Mouse (Mus musculus) fat pad, adult 2 months (tissue): ENCODE measurements around the gene Meis1.

Source experiments
- DNase-seq: peaks from one replicate; pipeline ENCODE4 v3.0.0-alpha.2; 2011; ENCODE audit warnings: low read depth, low spot score; ENCODE audit errors: extremely low read depth

Gene Meis1

DNA sequence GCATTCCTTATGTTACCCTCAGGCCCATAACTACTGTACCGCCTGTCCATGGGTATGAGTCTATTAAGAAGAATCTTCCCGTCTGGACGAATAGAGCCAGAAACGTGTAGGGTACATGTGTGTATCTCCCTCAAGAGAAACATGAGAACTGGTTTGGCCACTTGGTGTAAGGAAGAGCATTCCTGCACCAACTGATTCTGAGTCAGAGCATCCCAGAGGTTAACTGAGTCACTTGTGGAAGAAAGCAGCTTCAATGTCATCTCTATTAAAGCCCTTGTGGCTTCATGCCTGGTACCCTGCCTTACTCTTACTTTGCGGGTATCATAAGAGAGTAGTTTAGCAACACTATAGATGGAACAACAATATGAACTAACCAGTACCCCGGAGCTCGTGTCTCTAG, 64.9 kb downstream of the Meis1 start:
- DNase-seq = no peak

DNA sequence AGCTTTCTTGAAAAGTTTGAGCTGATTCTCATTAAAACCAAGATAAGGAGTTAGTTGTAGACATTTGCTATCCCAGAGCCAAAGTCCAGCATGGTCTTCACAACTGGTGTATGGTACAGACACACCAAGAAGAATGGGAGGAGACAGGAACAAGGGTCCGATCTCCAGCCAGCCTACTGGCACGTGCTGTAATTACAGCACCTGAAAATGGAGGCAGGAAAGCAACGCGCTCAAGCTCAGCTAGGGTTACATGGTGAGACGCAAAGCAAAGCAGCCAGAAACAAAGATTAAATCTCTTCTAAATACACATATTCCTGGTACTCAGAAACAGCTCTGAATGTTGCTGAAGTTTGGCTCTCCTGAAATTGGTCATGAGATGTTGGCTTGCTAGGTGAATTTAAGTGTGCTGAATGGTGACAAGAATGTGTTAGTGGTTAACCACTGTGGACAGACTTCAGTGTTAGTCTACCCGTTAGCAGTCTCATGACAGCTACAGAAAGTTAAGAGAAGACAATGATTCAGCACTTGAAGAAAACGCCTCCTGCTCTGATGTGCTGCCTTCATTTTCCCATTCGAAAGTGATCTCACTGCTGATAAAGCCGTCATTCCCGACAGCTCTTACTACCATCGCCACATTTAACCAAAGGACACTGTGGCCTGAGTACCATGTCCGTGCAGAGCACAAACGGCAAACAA, 70.0 kb downstream of the Meis1 start:
- DNase-seq = no peak

DNA sequence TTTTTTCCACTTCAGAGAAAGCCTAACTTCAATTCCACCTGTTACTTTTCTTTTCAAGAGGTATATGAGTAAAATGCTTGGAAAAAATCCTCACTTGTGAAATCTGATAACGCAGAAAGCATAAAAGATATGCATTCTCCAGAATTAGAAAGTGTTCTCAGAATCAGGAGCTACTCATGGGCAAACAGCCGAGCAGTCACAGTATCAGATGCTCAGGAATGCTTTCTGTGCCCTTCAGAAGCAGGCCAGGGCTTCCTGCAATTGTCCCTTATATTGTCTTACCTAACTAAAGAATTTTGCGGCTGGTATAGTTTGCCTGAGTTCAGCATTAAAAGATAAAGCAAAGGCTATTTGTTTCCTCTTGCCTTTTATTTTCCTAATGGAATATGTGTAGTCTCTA, 71.4 kb downstream of the Meis1 start:
- DNase-seq = no peak

DNA sequence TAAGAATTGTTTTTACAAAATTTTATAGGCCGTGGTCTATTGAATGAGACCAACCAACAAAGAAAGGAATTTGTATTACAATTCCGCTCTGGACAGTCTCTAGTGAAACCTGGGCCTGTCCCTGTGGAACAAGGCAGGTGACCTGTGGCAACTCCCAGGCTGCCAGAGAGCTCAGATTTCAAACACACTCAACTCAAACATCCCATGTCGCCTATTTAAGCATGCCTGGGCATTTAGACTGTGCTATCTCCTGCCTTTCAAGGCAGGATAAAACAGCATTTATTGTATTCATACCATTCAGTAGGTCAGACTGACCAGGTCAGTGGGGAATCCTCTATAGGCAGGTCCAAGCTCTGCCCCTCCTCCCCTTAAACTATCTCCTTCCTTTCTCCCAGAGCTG, 73.0 kb downstream of the Meis1 start:
- DNase-seq = no peak

DNA sequence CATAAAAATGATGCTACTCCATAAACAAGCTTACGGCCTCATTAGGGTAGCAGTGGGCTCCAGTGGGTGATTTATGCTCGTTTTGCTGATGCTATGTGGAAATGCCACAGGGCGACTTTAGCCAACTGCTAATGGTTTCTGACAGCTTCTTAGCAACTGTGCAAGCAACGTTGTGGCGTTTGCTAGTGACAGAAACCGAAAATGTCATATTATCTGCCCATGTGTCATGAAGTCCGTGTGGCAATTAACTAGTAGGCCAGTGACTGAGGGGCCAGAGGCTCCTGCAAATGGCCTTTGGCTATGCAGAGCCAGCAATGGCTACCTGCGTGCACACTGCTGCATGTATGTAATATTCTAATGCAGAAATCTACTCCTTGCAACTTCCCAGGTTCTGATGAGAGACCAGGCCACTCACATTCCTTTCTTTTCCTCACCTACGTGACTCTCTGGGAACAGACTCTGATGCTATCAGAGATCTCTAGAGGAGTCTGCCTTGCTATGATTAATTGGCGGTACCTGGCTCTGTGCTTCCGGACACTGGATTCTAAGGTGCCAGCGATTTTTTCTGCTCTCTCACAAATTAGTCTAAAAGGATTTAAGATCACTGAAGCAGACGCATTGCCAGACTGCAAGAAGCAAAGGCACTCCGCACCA, 73.7 kb downstream of the Meis1 start:
- DNase-seq = no peak

DNA sequence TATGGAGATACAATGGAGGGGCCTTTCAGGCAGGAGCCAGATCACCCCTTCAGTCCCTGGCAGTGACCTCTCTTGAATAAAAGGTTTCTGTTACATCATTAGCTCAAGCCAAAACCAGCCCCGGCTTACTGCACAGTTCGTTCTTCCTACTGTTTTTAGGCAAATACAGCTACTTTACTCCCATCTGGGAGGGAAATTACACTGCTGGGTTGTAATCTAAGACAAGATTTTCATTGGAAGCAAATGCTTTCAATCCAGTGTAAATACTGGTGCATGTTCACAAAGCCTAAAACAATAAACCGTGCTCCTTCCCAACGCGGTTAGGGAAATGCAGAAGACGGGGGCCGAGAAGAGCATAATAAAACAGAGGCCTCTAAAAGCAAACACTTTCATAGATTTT, 74.6 kb downstream of the Meis1 start:
- no peak for DNase-seq

DNA sequence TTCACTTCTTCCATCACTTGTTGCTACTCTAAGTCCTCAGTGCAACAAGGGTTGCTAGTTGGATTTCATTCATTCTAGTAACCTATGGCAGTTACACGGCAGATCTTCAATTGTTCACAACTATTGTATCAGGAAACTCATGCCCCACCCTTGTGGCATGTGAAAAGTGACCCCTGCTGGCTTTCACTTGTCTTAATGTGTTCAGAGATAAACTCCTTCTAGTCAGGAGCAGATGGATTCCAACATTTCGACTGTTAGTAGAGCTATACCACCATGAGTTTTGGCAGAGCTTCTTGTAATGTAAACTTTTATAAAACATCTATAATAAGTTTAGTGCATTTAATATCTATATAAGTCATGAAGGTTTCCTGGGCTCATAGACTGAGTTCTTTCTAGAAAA, 75.8 kb downstream of the Meis1 start:
- no peak for DNase-seq

DNA sequence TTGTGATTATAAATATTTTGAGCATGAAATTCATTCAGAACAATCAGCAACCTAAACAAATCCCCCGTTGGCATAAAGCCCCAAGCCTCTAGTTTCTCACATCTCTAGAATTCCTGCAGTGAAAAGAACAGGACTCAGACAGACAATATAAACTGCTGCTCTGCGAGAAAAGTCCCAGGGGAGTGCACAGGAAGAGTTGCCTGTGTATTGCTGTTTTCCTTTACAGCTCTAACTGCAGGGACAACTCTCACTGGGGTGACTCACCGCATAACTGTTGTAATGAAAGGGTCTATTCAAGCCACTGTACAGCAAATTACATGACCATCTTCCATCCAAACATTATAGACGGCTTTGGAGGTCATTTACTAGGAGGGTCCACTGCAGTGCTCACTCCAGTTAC, 77.9 kb downstream of the Meis1 start:
- no peak for DNase-seq

DNA sequence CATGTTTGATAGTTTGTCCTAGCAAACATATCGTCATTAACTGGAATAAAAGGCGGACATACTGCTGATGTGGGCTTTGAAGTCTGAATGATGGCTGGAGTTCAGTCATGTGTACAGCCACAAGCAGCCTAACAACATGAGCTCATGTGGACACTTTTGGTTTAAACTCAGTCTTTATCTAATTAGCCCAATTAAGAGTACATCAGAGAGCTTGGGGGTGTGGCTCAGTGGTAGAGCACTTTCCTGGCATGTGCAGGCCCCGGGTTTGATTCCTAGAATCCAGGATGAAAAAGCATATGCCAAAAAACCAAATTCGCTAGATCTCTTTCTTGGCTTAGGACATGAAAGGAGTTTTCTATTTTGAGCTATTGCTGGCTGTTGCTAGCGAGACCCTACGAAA, 83.9 kb downstream of the Meis1 start:
- DNase-seq = no peak

DNA sequence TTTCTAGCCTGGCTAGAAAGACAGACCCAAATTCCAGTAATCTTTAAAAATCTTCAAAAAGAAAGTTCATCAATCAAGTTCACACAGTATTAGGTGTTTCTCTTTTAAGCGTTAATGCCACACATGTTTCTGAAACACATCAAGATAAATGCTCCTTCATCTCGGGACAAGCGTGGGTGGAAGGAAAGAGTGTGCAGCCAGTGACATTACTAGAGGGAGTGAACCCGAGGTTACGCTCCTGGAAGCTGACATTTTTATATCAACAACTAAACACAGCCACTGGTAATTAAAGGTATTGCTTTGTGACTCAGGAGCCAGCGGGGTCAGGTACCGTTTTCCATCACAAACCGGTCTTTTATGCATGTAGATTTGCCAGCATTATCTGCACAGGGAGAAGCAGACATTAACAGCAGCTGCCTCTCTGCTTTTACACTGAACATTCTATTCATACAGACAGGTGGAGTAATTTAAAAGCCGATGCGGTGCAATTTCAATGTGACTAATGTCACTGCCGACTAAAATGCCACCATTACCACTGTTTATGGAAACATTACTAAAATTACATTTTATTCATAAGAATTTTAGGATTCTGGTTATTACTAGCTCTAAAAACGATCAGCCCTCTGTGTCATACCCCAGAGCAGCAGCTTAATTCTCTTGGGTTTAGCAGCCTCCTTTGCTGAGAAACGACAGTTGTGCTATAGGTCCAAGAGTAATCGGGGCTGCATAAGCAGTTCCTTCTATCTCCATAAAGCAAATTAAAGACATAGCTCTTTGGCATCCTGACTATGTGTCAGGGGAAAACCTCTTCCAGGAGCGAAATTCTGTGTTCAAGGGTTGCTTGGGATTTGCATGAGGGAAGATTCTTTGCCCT, 87.5 kb downstream of the Meis1 start:
- no peak for DNase-seq

DNA sequence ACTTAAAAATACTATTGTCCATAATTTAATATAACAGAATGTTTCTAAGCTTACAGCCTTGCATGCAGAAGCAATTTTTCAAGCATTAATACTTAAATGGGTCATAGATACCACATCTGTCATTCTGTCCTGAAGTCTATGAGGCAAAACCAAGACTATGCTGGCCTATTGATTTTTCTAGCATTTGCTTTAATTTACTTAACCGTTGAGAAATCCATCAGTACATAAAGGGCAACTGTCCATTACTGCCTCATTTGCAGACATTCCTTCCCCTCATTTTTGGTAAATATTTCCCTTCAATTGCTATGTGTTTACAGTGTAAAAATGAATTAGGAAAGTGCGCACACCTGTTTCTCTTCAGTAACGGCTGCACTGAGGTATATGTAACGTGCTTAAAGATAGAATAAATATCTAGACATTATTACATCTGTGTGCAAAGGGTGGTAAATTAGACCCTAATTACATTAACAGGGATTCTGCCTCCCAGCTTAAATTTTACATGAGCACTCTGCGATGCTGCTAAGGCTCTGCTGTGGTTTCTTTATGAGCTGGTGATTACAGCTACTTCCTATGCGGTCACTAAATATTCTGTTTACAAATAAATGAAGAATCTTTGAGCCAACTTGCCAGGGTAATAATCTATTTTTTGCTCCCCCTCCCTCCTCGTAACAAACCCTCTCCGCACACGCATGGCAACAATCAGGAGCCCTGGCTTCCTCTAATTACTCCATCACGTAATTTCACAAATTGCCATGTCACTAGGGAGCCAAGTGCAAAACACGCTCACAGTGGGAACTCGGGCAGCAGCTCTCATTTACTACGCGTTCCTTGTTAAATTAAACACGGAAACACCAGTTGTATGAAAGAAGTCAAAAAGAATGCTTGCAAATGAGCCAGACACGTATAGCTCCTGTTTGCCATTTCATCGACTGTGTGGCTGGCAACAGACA, 88.7 kb downstream of the Meis1 start:
- no peak for DNase-seq

DNA sequence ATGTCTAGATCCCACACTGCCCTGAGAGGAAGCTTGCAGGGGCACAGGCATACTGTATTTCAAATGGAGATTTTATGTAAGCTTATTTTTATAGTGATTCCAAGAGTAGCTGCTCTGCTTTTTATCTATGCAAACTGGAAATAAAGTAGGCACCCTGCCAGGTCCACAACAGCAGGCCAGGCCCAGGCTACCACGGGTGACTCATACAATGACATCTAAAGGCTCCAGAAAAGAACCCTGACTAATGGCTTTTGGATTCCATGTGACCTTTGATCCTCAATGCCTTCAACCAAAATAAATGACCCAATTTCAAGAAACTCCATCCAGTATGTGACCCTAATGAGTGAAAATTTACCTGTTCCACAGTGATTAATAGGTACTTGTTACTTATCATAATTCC, 91.4 kb downstream of the Meis1 start:
- DNase-seq = no peak

DNA sequence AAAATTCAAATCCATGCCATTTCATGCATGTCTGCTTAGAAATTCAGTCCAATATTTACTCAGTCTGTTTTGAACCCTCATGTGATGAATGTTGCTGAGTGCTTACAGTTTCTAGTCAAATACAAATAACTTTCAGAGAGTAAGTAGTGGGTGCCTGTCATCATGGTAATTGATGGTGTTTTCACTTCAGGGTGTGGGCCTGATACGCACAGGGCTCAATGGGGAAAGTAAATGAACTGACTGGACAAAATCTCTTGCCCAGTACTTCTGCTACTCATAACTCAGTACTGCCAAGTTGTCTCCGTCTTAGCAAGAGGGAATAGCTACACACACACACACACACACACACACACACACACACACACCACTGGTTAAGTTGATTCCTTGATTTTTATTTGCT, 92.0 kb downstream of the Meis1 start:
- DNase-seq = no peak

DNA sequence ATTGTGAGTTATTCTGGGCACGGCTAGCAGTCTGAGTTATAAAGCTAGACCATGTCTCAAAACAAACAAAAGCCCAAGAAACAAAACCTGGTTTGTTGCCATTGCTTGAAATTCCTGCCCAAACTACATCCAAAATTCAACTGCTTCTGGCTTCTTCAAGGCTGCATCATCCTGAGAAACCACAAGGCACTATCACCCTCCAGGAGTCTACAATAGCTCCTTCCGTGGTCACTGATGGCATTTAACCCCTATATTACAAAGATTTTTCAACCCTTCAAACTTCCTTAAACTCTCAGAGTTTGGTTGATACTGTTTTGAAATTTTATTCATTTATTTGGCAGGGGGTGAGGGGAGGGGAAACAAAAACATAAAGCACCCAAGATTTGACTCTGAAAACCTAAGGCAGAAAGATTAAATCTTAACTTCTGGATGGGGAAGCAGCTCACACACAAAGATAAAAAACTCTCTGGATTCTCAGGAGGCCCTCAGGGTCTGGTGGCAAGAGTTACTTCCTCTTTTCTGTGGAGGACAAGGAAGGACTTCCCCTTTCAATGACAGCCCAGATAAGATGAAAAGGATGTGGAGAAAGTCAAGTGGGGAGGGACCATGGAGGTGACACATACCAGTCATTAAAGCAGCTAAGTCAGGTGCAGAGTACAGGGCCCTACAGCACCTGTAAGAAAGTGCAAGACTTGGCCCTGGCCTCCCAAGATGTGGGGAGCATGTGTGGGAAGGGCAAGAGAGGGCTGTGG, 94.0 kb downstream of the Meis1 start:
- DNase-seq = no peak

DNA sequence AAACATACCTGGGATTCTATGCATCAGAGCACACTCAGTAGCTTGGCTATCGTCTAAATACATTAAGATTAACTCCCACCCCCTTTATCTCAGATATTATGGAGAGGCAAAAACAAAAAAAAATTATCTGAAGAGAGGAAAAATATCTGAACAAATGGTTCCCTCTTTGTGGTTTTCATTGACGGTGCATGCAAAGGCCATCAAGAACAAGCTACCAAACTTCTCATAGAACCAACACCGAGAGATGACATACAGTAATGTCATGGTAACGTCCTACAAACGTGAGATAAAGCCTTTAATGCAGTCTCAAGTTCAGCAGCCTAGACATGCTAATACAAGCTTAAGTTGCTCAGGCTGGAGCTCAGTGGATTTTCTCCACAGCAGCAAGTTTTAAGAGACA, 95.5 kb downstream of the Meis1 start:
- no peak for DNase-seq

DNA sequence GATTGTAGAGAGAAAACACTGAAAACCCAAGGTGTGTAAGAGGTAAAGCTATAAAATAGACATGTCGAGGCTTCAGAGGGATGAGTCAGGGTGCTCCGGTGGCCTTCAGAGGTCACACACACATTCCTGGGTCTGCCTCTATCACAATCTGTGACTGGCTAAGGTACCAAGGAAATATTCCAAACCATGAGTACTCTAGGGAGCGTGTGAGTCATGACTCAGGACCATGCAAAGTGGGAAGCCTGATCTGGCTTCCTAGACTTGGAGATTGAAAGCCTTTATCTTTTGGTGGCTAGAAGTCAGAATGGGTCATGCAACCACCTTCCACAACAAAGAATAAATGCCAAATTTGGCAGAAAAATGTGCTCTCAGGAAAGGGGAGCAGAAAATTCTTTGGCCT, 98.1 kb downstream of the Meis1 start:
- DNase-seq = no peak

DNA sequence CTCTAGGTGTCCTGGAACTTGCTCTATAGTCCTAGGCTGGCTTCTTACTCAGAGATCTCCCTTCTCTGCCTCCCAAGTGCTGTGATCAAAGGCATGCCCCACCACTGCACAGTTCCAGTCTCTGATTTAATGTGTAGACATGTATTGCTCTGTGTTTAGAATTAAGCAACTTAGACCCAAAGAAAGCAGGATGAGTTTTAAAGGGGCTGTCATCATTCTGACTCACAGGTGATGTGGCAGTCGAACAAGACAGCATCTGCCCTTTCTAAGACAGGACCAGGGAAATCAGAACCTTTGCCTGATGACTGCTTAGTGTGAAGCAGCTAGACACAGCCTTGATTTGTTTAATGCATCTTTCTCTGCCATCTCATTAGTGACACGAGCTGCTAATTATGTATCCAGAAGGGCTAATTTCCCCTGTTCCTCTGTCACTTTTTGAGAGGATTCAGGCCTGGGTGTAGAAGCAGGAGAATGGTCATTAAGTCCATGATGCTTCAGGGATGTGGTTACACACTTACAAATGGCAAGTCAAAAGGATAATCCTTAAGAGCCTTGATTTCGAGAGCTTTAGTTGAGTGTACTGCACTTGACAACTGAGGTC, 99.5 kb downstream of the Meis1 start:
- DNase-seq = no peak

DNA sequence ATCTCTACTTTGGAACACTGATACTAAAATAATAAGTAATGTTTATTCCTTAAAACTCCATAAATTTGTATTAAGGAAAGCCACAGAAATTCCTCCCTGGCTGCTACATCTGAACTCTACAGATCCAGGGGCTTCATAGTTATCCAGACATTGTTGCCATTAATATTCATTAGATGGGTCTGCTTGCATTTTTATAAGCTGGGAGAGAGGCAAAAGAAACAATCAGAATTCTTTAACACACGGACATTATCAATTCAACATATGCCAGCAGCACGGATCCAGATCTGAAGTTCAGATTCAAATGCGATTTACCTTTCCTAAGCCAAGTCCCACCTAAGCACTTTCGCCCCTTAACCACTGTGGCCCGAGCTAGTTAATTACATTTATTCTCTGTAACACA, 100.9 kb downstream of the Meis1 start:
- no peak for DNase-seq

DNA sequence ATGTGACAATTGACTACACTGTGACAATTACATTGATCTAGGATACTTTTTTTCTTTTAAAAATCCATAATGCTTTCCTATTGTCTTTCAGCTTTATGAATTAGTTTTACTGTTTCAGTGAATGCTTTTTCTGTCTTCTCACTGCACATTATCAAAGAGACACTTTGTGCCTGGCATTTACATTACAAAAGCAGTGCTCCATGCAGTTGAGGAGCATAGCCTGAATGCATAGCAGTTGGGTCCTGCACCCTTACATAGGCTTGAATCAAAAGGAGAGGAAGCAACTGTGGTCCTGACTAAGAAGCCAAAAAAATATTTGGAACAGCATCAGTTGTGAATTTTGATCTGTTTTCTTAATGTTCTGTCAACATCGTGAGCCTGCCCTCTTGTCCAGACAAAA, 105.5 kb downstream of the Meis1 start:
- DNase-seq = no peak
